Mouse (Mus musculus) thymus, adult 2 months (tissue): Measurements from ENCODE around the gene Tpo. TPM values are rescaled to one million over a fixed set of nuclear protein-coding genes. Genes with fewer than 3 reads are reported as not detected.

ENCODE experiments used
- DNase-seq: peaks from one replicate; pipeline ENCODE4 v3.0.0; 2021
- H3K27ac ChIP-seq: fragments of 200-500 bp; 2 replicates; pipeline ENCODE4 v1.5.1; 2012; ENCODE audit warnings: low read length, control low read depth; ENCODE audit not compliant: control insufficient read depth, insufficient read depth
- H3K27me3 ChIP-seq: fragments of 200-500 bp; 2 replicates; pipeline ENCODE4 v1.6.1; 2012; ENCODE audit warnings: mild to moderate bottlenecking, low read length, moderate library complexity, mixed read lengths; ENCODE audit not compliant: control insufficient read depth, insufficient read depth
- H3K36me3 ChIP-seq: fragments of 200-500 bp; 2 replicates; pipeline ENCODE4 v1.6.1; 2012; ENCODE audit warnings: mild to moderate bottlenecking, low read length, moderate library complexity; ENCODE audit not compliant: control insufficient read depth, insufficient read depth
- H3K4me1 ChIP-seq: fragments of 200-500 bp; replicated peaks from 2 replicates; pipeline ENCODE4 v1.6.1; 2012; ENCODE audit warnings: low read length; ENCODE audit not compliant: control insufficient read depth, insufficient read depth
- H3K4me3 ChIP-seq: fragments of 200-500 bp; 2 replicates; pipeline ENCODE4 v1.5.1; 2012; ENCODE audit warnings: mild to moderate bottlenecking, low read length, control low read depth, moderate library complexity; ENCODE audit not compliant: control insufficient read depth, insufficient read depth
- CTCF ChIP-seq: fragments of 200-500 bp; IDR thresholded peaks from 2 replicates; pipeline ENCODE4 v1.5.1; 2012; ENCODE audit warnings: mild to moderate bottlenecking, control low read depth, low read length, moderate library complexity, borderline replicate concordance; ENCODE audit not compliant: control insufficient read depth, poor library complexity, insufficient read depth; ENCODE audit errors: extremely low read depth
- POLR2A ChIP-seq: fragments of 200-500 bp; IDR thresholded peaks from 2 replicates; pipeline ENCODE4 v1.6.1; 2012; ENCODE audit warnings: mild to moderate bottlenecking, low read length, control low read depth, moderate library complexity; ENCODE audit not compliant: control insufficient read depth, poor library complexity, insufficient read depth; ENCODE audit errors: extremely low read depth
- WGBS: fragments of 180-500 bp; shearing (Covaris S2); methylation state at CpG from one replicate; pipeline ENCODE4 v1.1.7; 2018; 5-methylcytosine and 5-hydroxymethylcytosine counted together
- polyA plus RNA-seq: library from polyadenylated mRNA; depleted of rRNA; stranded (reverse); fragments of >200 nt; gene quantifications from 2 replicates; pipeline ENCODE4 v1.2.3, GENCODE M21; 2012

Gene Tpo
- polyA plus RNA-seq, 1 experiment = 0.12 TPM

- no peaks in the 10 kb centered on the region for H3K4me1 ChIP-seq
- WGBS = 91% methylated on average over 6 of the region's 6 CpGs
Observed at GRCm38 (mm10) chr12:30164005-30164404, 31.6 kb upstream of the Tpo start.

GRCm38 (mm10) chr12:30161731-30162406 lies 29.4 kb upstream of the Tpo start:
- no peak overlapping the region for H3K4me3 ChIP-seq
- WGBS = 86% methylated on average over 5 of the region's 5 CpGs
- TF ChIP-seq CTCF = no peak
- no peak for TF ChIP-seq POLR2A
- no peaks in the 10 kb centered on the region for H3K36me3 ChIP-seq
- H3K27ac ChIP-seq = no peak overlapping the region
- no peaks in the 10 kb centered on the region for H3K4me1 ChIP-seq
- DNase-seq = no peak
- H3K27me3 ChIP-seq = no peaks in the 10 kb centered on the region

More at GRCm38 (mm10) chr12:30164005-30164404, 31.6 kb upstream of the Tpo start:
- no peaks in the 10 kb centered on the region for H3K36me3 ChIP-seq
- TF ChIP-seq CTCF (no peak), POLR2A (no peak)
- H3K27ac ChIP-seq = no peak overlapping the region
- H3K27me3 ChIP-seq = no peaks in the 10 kb centered on the region
- DNase-seq = no peak
- no peak overlapping the region for H3K4me3 ChIP-seq

DNA sequence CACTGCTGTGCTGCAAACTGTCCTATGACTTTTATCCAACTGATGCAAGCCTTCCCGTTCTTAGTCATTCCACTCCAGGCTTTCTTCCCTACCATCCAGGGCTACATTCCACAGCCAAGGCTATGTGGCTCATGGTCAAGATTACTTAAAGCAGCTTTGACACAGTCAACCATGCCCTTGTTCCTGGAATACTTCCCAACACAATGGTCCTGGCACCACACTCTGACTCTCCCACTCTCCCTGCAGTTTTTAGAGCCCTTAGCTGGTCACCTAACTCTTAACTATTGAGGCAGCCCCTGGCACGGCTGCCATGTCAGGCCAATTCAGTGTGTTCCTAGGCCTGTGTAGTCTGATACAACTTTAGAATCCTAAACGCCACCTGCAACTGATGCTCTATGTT lies 28.1 kb upstream of the Tpo start:
- H3K4me3 ChIP-seq = no peak overlapping the region
- no peaks in the 10 kb centered on the region for H3K27me3 ChIP-seq
- no peak for TF ChIP-seq POLR2A
- no peak for TF ChIP-seq CTCF
- DNase-seq = no peak
- H3K36me3 ChIP-seq = no peaks in the 10 kb centered on the region
- H3K4me1 ChIP-seq = no peaks in the 10 kb centered on the region
- H3K27ac ChIP-seq = no peak overlapping the region
- 87% methylated on average over 3 of the region's 3 CpGs for WGBS

DNA sequence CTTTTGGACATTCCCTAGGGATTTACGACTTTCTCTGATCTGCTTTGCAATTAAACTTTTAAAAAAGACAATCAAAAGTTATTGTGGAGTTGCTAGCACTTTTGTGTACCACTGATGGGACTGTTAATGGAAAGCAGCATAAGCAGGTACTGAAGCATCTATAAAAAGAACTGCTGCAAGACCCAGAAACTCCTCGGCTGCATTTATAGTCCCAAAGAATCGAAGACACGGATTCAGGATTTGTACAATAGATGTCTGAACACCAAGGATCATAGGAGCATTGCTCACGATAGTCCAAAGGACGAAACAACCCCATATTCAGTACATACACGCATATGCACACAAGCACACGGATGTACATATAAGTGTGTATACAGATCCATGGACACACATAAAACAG lies 27.4 kb upstream of the Tpo start:
- WGBS = 92% methylated on average over 8 of the region's 8 CpGs
- H3K27ac ChIP-seq = no peak overlapping the region
- TF ChIP-seq POLR2A (no peak), CTCF (no peak)

GRCm38 (mm10) chr12:30154079-30154673 lies 21.8 kb upstream of the Tpo start:
- 76% methylated on average over 7 of the region's 7 CpGs for WGBS
- Histone ChIP-seq H3K27ac (no peak overlapping the region), H3K36me3 (no peaks in the 10 kb centered on the region), H3K27me3 (no peaks in the 10 kb centered on the region), H3K4me3 (no peak overlapping the region), H3K4me1 (no peaks in the 10 kb centered on the region)
- TF ChIP-seq CTCF (no peak), POLR2A (no peak)
- no peak for DNase-seq

More for the DNA sequence above, 27.4 kb upstream of the Tpo start:
- Histone ChIP-seq H3K4me3 (no peak overlapping the region), H3K36me3 (no peaks in the 10 kb centered on the region), H3K4me1 (no peaks in the 10 kb centered on the region), H3K27me3 (no peaks in the 10 kb centered on the region)
- no peak for DNase-seq

- DNase-seq = no peak
- no peaks in the 10 kb centered on the region for H3K4me1 ChIP-seq
- H3K4me3 ChIP-seq = no peak overlapping the region
- H3K27ac ChIP-seq = no peak overlapping the region
- H3K27me3 ChIP-seq = no peaks in the 10 kb centered on the region
- TF ChIP-seq CTCF (no peak), POLR2A (no peak)
- no peaks in the 10 kb centered on the region for H3K36me3 ChIP-seq
- WGBS = 71% methylated on average over 3 of the region's 3 CpGs
Observed at GRCm38 (mm10) chr12:30142085-30142484, 9.7 kb upstream of the Tpo start.
